Mouse (Mus musculus) brain, embryonic 14.5 days (tissue): ENCODE measurements at regions not wholly inside any gene's neighbourhood (a gene's known extent, or its start where the extent isn't known, plus 50 kb on each side); places are given as distances from the start of the nearest gene placed in this dataset.
A peak's percentile ranks its signal among the peaks of the same experiment; 100 is the strongest.

ENCODE experiments used
- DNase-seq: peaks from one replicate; pipeline ENCODE4 v3.0.0-alpha.2; 2011; ENCODE audit warnings: low read depth
- CTCF ChIP-seq: fragments of 200-500 bp; IDR thresholded peaks from 2 replicates; pipeline ENCODE4 v1.5.1; 2012; ENCODE audit warnings: inconsistent platforms, mild to moderate bottlenecking, moderate library complexity, borderline replicate concordance; ENCODE audit not compliant: insufficient read depth, insufficient read length; ENCODE audit errors: extremely low read depth
- POLR2A ChIP-seq: fragments of 200-500 bp; IDR thresholded peaks from 2 replicates; pipeline ENCODE4 v1.6.1; 2012; ENCODE audit warnings: mild to moderate bottlenecking, inconsistent platforms, borderline replicate concordance; ENCODE audit not compliant: poor library complexity, insufficient read depth, insufficient read length, severe bottlenecking; ENCODE audit errors: extremely low read depth

DNA sequence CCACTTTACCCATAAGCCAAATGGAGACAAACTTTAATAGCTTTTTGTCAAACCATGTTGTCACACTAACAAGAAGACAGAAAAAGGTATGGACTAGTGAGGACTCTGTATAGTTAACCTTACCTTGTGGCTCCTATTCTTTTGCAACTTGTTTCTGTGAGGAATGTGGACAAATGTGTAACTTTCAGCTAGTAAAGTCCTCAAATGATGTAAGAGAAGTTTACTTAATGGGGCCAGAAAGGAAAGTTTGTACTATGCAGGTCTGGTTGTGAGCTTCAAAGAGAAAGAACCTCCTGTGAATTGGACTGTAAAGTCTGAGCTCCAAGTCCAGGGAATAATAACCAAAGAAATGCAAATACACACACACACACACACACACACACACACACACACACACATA is 356.7 kb upstream of the Atxn7l3b start:
- DNase-seq, result no peak
- no peak for TF ChIP-seq POLR2A
- TF ChIP-seq CTCF, result no peak

DNA sequence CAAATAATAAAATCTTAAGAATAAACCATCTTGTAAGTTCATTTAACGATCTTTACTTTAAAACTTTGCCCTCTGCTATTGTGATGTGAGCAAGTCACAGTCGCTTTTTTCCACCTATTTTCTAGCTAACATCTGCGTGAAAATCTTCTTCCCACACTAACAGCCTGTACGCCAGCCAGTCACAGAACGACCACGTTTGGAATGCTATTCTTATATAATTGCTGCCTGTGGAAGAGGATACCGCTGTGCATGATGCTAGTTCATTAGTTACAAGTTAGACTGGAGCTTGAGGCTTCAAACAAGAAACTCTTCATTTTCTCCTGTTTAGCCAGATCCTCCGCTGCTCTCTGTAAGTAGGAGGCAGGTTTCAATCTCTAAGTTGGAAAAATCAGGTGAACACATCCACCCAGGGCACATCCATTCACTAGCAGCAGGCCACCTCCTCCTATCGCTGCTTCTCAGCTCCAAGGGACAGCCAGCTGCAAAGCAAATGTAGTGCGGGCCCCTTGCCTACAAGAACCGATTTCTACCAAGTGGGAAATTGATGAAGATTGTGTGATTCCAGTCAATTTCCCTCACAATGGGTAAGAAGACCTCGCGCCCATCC is 312.1 kb upstream of the Atxn7l3b start:
- DNase-seq, result peak; percentile 43
- TF ChIP-seq POLR2A, result no peak
